29 mouse cellular contexts compared by ENCODE assay signal in the genomic region with DNA sequence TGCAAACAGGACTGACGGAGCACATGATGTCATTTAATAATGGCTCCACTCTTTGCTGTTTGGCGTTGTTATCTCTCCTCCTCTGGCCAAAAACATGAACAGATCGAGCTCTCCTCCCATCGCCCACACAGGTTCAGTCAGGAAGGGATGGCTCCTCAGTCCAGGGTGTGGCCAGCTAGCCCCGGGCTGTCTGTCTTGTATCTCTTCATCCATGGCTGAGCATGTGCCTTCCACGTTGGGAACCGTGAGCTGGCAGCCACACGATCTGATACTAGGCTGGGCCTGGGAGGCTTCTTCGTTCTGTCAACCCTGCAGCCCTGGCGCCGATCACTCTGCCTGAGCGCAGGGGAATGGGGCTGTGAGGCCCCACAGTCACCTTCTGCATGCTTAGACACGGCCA. TPM values are rescaled to one million over a fixed set of nuclear protein-coding genes. Genes with fewer than 3 reads are reported as not detected.
DNase-seq lines count a peak whose midpoint lies in the region; ATAC-seq and TF ChIP-seq lines count a peak whose summit lies in the region.
"Had no signal": no experiment of that assay in that cellular context is flagged by ENCODE, and none has a peak within 500 bp of the region (broad histone marks: within the 10 kb centered on the region; RNA-seq: fewer than 3 reads in every experiment).

No protein-coding gene starts in this region.

- WGBS in heart, embryonic 12.5 days = 42% methylated on average over 13 of the region's 13 CpGs
- 81% methylated on average over 13 of the region's 13 CpGs for WGBS in hindbrain, embryonic 12.5 days
- WGBS in hindbrain, postnatal 0 days = 78% methylated on average over 13 of the region's 13 CpGs

- H3K9me3 ChIP-seq in heart, embryonic 12.5 days (replicated peaks) = no peaks in the 10 kb centered on the region
- no peaks in the 10 kb centered on the region for H3K9me3 ChIP-seq in hindbrain, embryonic 12.5 days (replicated peaks)
- no peaks in the 10 kb centered on the region for H3K9me3 ChIP-seq in hindbrain, postnatal 0 days (ENCODE audit: low read length)
- H3K9me3 ChIP-seq: hindbrain, embryonic 13.5 days; liver, embryonic 12.5 days; midbrain, embryonic 13.5 days; neural tube, embryonic 13.5 days had no signal

- H3K27me3 ChIP-seq in heart, embryonic 12.5 days (replicated peaks) = no peaks in the 10 kb centered on the region
- no peaks in the 10 kb centered on the region; the same call in 1 of the 2 replicates for H3K27me3 ChIP-seq in hindbrain, embryonic 12.5 days
- no peaks in the 10 kb centered on the region for H3K27me3 ChIP-seq in hindbrain, postnatal 0 days (ENCODE audit: insufficient read depth, low read length)
- H3K27me3 ChIP-seq: midbrain, embryonic 13.5 days had no signal

- H3K4me2 ChIP-seq in heart, embryonic 12.5 days = no peak overlapping the region
- no peak overlapping the region for H3K4me2 ChIP-seq in hindbrain, embryonic 12.5 days (replicated peaks)
- no peak overlapping the region for H3K4me2 ChIP-seq in hindbrain, postnatal 0 days (ENCODE audit: low read depth, low read length)
- H3K4me2 ChIP-seq: hindbrain, embryonic 13.5 days; liver, embryonic 12.5 days; midbrain, embryonic 13.5 days; neural tube, embryonic 13.5 days had no signal

- no peak overlapping the region for H3K9ac ChIP-seq in heart, embryonic 12.5 days
- H3K9ac ChIP-seq in hindbrain, embryonic 12.5 days = 0 out of 2 replicates have a peak overlapping the region, but pooled peaks have one; percentile 15
- no peak overlapping the region for H3K9ac ChIP-seq in hindbrain, postnatal 0 days (replicated peaks; ENCODE audit: low read length)
- H3K9ac ChIP-seq: hindbrain, embryonic 13.5 days; liver, embryonic 12.5 days; liver, postnatal 0 days; midbrain, embryonic 13.5 days; neural tube, embryonic 13.5 days had no signal

- ATAC-seq in heart, embryonic 12.5 days (ENCODE audit: insufficient number of reproducible peaks, low FRiP score) = peak; percentile 27; the same call in 1 of the 2 replicates
- ATAC-seq in hindbrain, embryonic 12.5 days (ENCODE audit: low FRiP score) = no peak
- ATAC-seq in hindbrain, postnatal 0 days = no peak
- ATAC-seq in megakaryocyte-erythroid progenitor cell, adult 5-6 weeks (replicated peaks; ENCODE audit: low FRiP score, low TSS enrichment, poor library complexity, severe bottlenecking) = 0 out of 2 replicates have a peak, but pooled peaks have one; percentile 15
- no peak for ATAC-seq in frontal cortex, adult (ENCODE audit: low TSS enrichment)
- ATAC-seq: forebrain, embryonic 16.5 days; inflammation-experienced regulatory T-cells, adult 6 months; liver, embryonic 12.5 days; liver, postnatal 0 days; midbrain, embryonic 13.5 days had no signal

- H3K36me3 ChIP-seq in heart, embryonic 12.5 days = no peaks in the 10 kb centered on the region
- no peaks in the 10 kb centered on the region for H3K36me3 ChIP-seq in hindbrain, embryonic 12.5 days
- no peaks in the 10 kb centered on the region for H3K36me3 ChIP-seq in hindbrain, postnatal 0 days (ENCODE audit: insufficient read depth, low read length)
- H3K36me3 ChIP-seq: hindbrain, embryonic 13.5 days; liver, embryonic 12.5 days; midbrain, embryonic 13.5 days; neural tube, embryonic 13.5 days had no signal

- DNase-seq in heart, adult 11 months = no peak
- no peak for DNase-seq in hindbrain, postnatal 0 days (ENCODE audit: low spot score)
- DNase-seq in retina, postnatal 1 day = peak; percentile 27
- DNase-seq in retina, embryonic 14.5 days (ENCODE audit: low spot score) = no peak
- DNase-seq: B cell, adult 2 months; cerebellum, adult 11 months; cerebellum, adult 9-10 months; embryo, embryonic 11 days; heart, postnatal 14 days; kidney, adult 11 months; kidney, postnatal 4 days; left cerebral cortex, postnatal 4 days; liver, postnatal 0 days; lung, postnatal 36 days; right cerebral cortex, postnatal 14 days; thymus, postnatal 4 days had no signal

- TF ChIP-seq CTCF in hindbrain, postnatal 0 days (IDR thresholded peaks at IDR 0.05; ENCODE audit: low read depth) = no peak

- H3K4me3 ChIP-seq in heart, embryonic 12.5 days = no peak overlapping the region
- no peak overlapping the region for H3K4me3 ChIP-seq in hindbrain, embryonic 12.5 days
- H3K4me3 ChIP-seq in hindbrain, postnatal 0 days (ENCODE audit: low read length) = no peak overlapping the region
- H3K4me3 ChIP-seq: erythroblast, embryonic 14.5 days; hindbrain, embryonic 13.5 days; liver, embryonic 12.5 days; midbrain, embryonic 13.5 days; neural tube, embryonic 13.5 days had no signal

- no peak overlapping the region for H3K27ac ChIP-seq in heart, embryonic 12.5 days (ENCODE audit: poor library complexity, severe bottlenecking)
- H3K27ac ChIP-seq in hindbrain, embryonic 12.5 days = no peak overlapping the region
- H3K27ac ChIP-seq in hindbrain, postnatal 0 days = no peak overlapping the region
- H3K27ac ChIP-seq: hindbrain, embryonic 13.5 days; liver, embryonic 12.5 days; midbrain, embryonic 13.5 days; neural tube, embryonic 13.5 days had no signal

- peaks cover 36% of the 10 kb centered on the region for H3K4me1 ChIP-seq in heart, embryonic 12.5 days (replicated peaks)
- no peaks in the 10 kb centered on the region for H3K4me1 ChIP-seq in hindbrain, embryonic 12.5 days
- no peaks in the 10 kb centered on the region for H3K4me1 ChIP-seq in hindbrain, postnatal 0 days (ENCODE audit: insufficient read depth, low read length)
- H3K4me1 ChIP-seq: midbrain, embryonic 13.5 days had no signal

RNA-seq across cellular contexts. Expression of gene Foxl1, which starts 31.1 kb away (rescaled TPM):
- 0.78 and 1.2 TPM in 2 replicates for polyA plus RNA-seq in heart, embryonic 12.5 days (2016; fragmentation: Nextera tagmentation; extraction: Ambion mirVana)
- 1.8 and 2.2 TPM in 2 replicates for polyA plus RNA-seq in hindbrain, embryonic 12.5 days (2016; fragmentation: Nextera tagmentation; extraction: Ambion mirVana)
- total RNA-seq in hindbrain, postnatal 0 days (2014; rRNA removed) = 0.40 and 0.58 TPM in 2 replicates
- 0.21 TPM in 1 of 2 replicates, not detected in the other for polyA plus RNA-seq in hindbrain, postnatal 0 days (2015; fragmentation: Nextera tagmentation; extraction: Ambion mirVana)
- total RNA-seq in megakaryocyte-erythroid progenitor cell, adult 5-6 weeks (2014; fragmentation: Nextera tagmentation) = not detected in 2 replicates
- not detected in 2 replicates for total RNA-seq in megakaryocyte-erythroid progenitor cell, adult 5-6 weeks (2017)
- total RNA-seq: layer of hippocampus, postnatal 25 days had no signal
- polyA plus RNA-seq: erythroblast, embryonic 14.5 days; inflammation-experienced regulatory T-cells, adult 6 months; liver, postnatal 0 days; testis, adult 2 months had no signal

RNA-seq across cellular contexts. Expression of gene Foxc2, which starts 42.8 kb away (rescaled TPM):
- 20.7 and 20.8 TPM in 2 replicates for polyA plus RNA-seq in heart, embryonic 12.5 days (2016; fragmentation: Nextera tagmentation; extraction: Ambion mirVana)
- 22.7 and 25.4 TPM in 2 replicates for polyA plus RNA-seq in hindbrain, embryonic 12.5 days (2016; fragmentation: Nextera tagmentation; extraction: Ambion mirVana)
- total RNA-seq in hindbrain, postnatal 0 days (2014; rRNA removed) = 3.7 and 10.6 TPM in 2 replicates
- polyA plus RNA-seq in hindbrain, postnatal 0 days (2015; fragmentation: Nextera tagmentation; extraction: Ambion mirVana) = 2.8 and 3.6 TPM in 2 replicates
- total RNA-seq in megakaryocyte-erythroid progenitor cell, adult 5-6 weeks (2014; fragmentation: Nextera tagmentation) = not detected in 2 replicates
- total RNA-seq in megakaryocyte-erythroid progenitor cell, adult 5-6 weeks (2017) = not detected in 2 replicates
- polyA plus RNA-seq: erythroblast, embryonic 14.5 days; inflammation-experienced regulatory T-cells, adult 6 months had no signal

RNA-seq across cellular contexts. Expression of gene Mthfsd, which starts 50.6 kb away (rescaled TPM):
- 45.2 and 45.8 TPM in 2 replicates for polyA plus RNA-seq in heart, embryonic 12.5 days (2016; fragmentation: Nextera tagmentation; extraction: Ambion mirVana)
- 60.0 and 69.3 TPM in 2 replicates for polyA plus RNA-seq in hindbrain, embryonic 12.5 days (2016; fragmentation: Nextera tagmentation; extraction: Ambion mirVana)
- 39.9 and 45.6 TPM in 2 replicates for total RNA-seq in hindbrain, postnatal 0 days (2014; rRNA removed)
- 44.4 and 47.0 TPM in 2 replicates for polyA plus RNA-seq in hindbrain, postnatal 0 days (2015; fragmentation: Nextera tagmentation; extraction: Ambion mirVana)
- total RNA-seq in megakaryocyte-erythroid progenitor cell, adult 5-6 weeks (2014; fragmentation: Nextera tagmentation) = 41.2 and 48.6 TPM in 2 replicates
- 13.7 and 24.8 TPM in 2 replicates for total RNA-seq in megakaryocyte-erythroid progenitor cell, adult 5-6 weeks (2017)

Comparison
In these comparisons a context has a peak if more than half of its experiments do, and no peak if none do; other contexts are left out.
1. ATAC-seq: peak in heart, embryonic 12.5 days (single experiment) and megakaryocyte-erythroid progenitor cell, adult 5-6 weeks (single experiment); none in hindbrain, embryonic 12.5 days (single experiment), hindbrain, postnatal 0 days (single experiment) and frontal cortex, adult (single experiment).